Mouse (Mus musculus) hindbrain, embryonic 16.5 days (tissue): ENCODE measurements at regions not wholly inside any gene's neighbourhood (a gene's known extent, or its start where the extent isn't known, plus 50 kb on each side); places are given as distances from the start of the nearest gene placed in this dataset.

Source experiments
- ATAC-seq: fragments of 200-750 bp; cut with Nextera tagmentation; 2 replicates; pipeline ENCODE4 v1.8.0; 2017; ENCODE audit warnings: moderate TSS enrichment, moderate library complexity
- H3K27ac ChIP-seq: fragments of 300-500 bp; sonication (generic); 2 replicates; pipeline ENCODE4 v1.5.1; 2014; ENCODE audit warnings: low read depth, mild to moderate bottlenecking, control low read depth, low read length, moderate library complexity
- H3K27me3 ChIP-seq: fragments of 300-500 bp; sonication (generic); replicated peaks from 2 replicates; pipeline ENCODE4 v1.6.1; 2014; ENCODE audit warnings: low read length; ENCODE audit not compliant: control insufficient read depth, insufficient read depth
- H3K36me3 ChIP-seq: fragments of 300-500 bp; sonication (generic); 2 replicates; pipeline ENCODE4 v1.6.1; 2014; ENCODE audit warnings: mild to moderate bottlenecking, low read length, moderate library complexity, mixed read lengths; ENCODE audit not compliant: control insufficient read depth, insufficient read depth
- H3K4me1 ChIP-seq: fragments of 300-500 bp; sonication (generic); 2 replicates; pipeline ENCODE4 v1.6.1; 2014; ENCODE audit warnings: low read depth, low read length; ENCODE audit not compliant: control insufficient read depth, insufficient read depth
- H3K4me2 ChIP-seq: fragments of 300-500 bp; sonication (generic); 2 replicates; pipeline ENCODE4 v1.6.1; 2014; ENCODE audit warnings: mild to moderate bottlenecking, low read length, control low read depth, moderate library complexity
- H3K4me3 ChIP-seq: fragments of 300-500 bp; sonication (generic); 2 replicates; pipeline ENCODE4 v1.5.1; 2014; ENCODE audit warnings: mild to moderate bottlenecking, low read length, control low read depth, moderate library complexity
- H3K9ac ChIP-seq: fragments of 300-500 bp; sonication (generic); 2 replicates; pipeline ENCODE4 v1.6.1; 2014; ENCODE audit warnings: low read depth, mild to moderate bottlenecking, control low read depth, low read length, moderate library complexity
- H3K9me3 ChIP-seq: fragments of 300-500 bp; sonication (generic); 2 replicates; pipeline ENCODE4 v1.6.1; 2014; ENCODE audit warnings: mild to moderate bottlenecking, low read length, moderate library complexity; ENCODE audit not compliant: control insufficient read depth
- WGBS: fragments of 180-500 bp; shearing (Covaris S2); extraction: QIAGEN DNeasy Blood & Tissue Kit; methylation state at CpG from one replicate; pipeline ENCODE4 v1.1.7; 2014; 5-methylcytosine and 5-hydroxymethylcytosine counted together

DNA sequence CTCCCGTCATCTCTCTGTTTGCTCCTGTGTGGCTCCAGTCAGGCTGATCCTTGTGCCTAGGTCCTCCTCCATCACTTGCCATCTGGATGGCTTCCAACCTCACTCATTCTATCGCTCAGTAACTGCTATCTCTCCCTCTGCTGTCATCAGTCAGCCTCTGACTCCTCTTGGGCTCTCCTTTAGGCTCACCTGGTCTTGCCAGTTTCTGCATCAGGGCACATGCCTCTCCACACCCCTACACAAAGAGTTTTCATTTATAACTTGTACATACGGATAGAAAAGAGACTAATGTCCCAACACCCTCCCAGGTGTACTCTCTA is 2664.7 kb upstream of the Lrrc6 start:
- no peak for ATAC-seq

DNA sequence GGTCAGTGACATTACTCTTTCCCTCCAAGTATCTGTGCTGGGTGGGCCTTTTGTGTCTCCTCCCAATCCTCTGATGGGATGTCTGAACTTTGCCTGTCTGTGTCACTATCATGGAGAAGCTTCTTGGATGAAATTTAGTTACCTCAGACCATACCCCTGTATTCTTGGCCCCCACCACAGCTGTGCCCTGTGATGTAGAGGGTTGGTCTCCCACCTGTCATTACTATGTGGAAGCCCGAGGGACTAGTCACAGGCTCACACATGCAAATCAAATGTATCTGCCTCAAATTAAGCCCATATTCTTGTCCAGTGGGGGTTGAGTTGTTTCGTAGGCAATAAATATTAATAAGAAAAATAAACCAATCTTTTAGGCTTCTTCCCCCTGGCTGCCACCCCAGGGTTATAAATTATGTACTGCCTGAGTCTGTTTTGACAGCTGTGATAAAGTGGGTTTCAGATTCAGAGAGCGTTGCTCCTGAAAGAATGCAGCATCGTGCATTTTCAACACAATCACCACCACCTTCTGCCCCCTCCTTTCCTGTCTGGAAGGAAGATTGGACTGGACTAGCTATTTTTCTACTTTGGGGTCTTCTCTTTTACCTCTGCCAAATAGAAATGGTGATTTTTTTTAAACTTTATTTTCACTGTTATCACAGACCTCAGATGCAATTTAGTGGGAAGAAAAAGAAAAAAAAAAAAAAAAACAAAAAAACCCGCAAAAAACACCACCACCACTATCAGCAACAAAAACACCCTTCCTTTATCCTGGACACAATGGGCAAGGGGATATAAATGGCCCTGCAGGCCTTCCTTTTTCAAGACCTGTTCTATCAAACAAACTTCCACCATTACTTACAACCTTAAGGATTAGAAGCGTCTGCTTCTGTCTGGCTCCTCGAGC is 2664.1 kb upstream of the Lrrc6 start:
- Histone ChIP-seq H3K4me2 (no peak overlapping the region), H3K36me3 (no peaks in the 10 kb centered on the region), H3K4me1 (no peaks in the 10 kb centered on the region), H3K27me3 (no peaks in the 10 kb centered on the region), H3K27ac (no peak overlapping the region), H3K9me3 (no peaks in the 10 kb centered on the region), H3K4me3 (no peak overlapping the region), H3K9ac (no peak overlapping the region)
- 49% methylated on average over 7 of the region's 7 CpGs for WGBS
- peak; percentile 42; the same call in 1 of the 2 replicates for ATAC-seq

More for the DNA sequence above, 2664.7 kb upstream of the Lrrc6 start:
- Histone ChIP-seq H3K27ac (no peak overlapping the region), H3K4me3 (no peak overlapping the region), H3K27me3 (no peaks in the 10 kb centered on the region), H3K9ac (no peak overlapping the region), H3K4me1 (no peaks in the 10 kb centered on the region), H3K9me3 (no peaks in the 10 kb centered on the region), H3K4me2 (no peak overlapping the region), H3K36me3 (no peaks in the 10 kb centered on the region)
- 72% methylated on average over 3 of the region's 3 CpGs for WGBS

DNA sequence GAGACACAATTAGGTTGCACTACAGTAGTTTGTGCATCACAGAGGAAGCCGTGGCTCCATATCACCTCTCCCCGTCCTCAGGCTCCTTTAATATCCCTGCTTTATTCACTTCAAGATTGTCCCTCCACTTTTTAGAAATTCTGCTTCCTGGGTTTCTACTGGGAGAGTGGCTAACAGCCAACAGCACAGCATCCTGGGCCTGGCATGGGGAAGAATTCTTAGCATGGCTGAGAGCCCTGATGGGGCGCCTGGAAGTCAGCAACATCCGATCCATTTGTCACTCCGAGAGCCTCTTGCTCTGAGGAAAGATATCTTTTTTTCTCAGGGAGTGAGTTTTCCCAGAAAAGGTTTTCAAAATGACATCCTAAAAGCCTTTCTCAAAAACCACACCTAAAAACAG is 2660.3 kb upstream of the Lrrc6 start:
- ATAC-seq, result no peak
- H3K4me3 ChIP-seq, result no peak overlapping the region
- WGBS, result 71% methylated on average over 5 of the region's 5 CpGs

DNA sequence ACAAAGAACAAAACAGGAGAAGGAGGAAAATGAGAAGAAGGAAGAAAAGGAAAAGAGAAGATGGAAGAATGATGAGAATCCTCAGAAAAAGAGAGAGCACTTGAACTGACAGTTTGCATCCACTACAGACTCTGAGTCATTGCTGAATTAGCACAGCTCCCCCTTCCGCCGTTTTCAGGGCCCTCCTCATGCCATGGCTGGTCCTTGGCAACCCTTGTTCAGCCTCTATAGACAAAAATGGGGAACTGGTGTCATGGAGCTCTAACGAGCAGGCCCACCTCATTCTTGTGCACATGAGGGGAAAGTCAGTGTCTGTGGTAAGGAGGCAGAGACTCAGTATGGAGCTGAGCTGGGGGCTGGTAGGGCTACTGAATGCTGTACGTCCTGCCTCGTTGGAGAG is 2657.4 kb upstream of the Lrrc6 start:
- no peak for ATAC-seq
- Histone ChIP-seq H3K4me3 (no peak overlapping the region), H3K27ac (no peak overlapping the region), H3K4me2 (no peak overlapping the region), H3K4me1 (no peaks in the 10 kb centered on the region), H3K27me3 (no peaks in the 10 kb centered on the region), H3K9ac (no peak overlapping the region), H3K36me3 (no peaks in the 10 kb centered on the region), H3K9me3 (no peaks in the 10 kb centered on the region)
- WGBS, result 66% methylated on average over 5 of the region's 5 CpGs

More for the DNA sequence above, 2660.3 kb upstream of the Lrrc6 start:
- Histone ChIP-seq H3K27ac (no peak overlapping the region), H3K4me2 (no peak overlapping the region), H3K27me3 (no peaks in the 10 kb centered on the region), H3K36me3 (no peaks in the 10 kb centered on the region), H3K9me3 (no peaks in the 10 kb centered on the region), H3K4me1 (no peaks in the 10 kb centered on the region), H3K9ac (no peak overlapping the region)
